Mouse (Mus musculus) left cerebral cortex, postnatal 14 days (tissue): ENCODE results near the gene Cdc42se2. TPM values are rescaled to one million over a fixed set of nuclear protein-coding genes. Genes with fewer than 3 reads are reported as not detected.

Experiments used
- DNase-seq, 2 experiments: peaks; one replicate each; pipeline ENCODE4 v3.0.0; 2021 to 2022; ENCODE audit warnings: low spot score in 2 of 2, mixed read lengths in 1 of 2
- intact Hi-C: fragments of 180-260 bp; cut with DNase I; formaldehyde crosslinking; loops from one replicate; pipeline ENCODE4 v1.15.1; 2025
- long read RNA-seq, 2 experiments: library from polyadenylated mRNA; stranded (forward); transcript quantifications; one replicate each; pipeline ENCODE4 v2.0.0; 2021
- total RNA-seq, 2 experiments: library from RNA; stranded (reverse); gene quantifications; 2 replicates each; pipeline ENCODE4 v1.2.3; 2021

Gene Cdc42se2
- total RNA-seq = 100 to 1,000 TPM; 175 to 185 TPM
- long read RNA-seq, experiment 1, transcript Cdc42se2-201 (6 exons, 3,069 nt) = major isoform, 299 of 411 reads
- long read RNA-seq, experiment 1, partial matches to known transcripts = 4 of 411 reads
- long read RNA-seq, experiment 1, other reads (novel, unspliced or antisense) = 108 of 411 reads
- long read RNA-seq, experiment 2, transcript Cdc42se2-201 (6 exons, 3,069 nt) = major isoform, 274 of 362 reads
- long read RNA-seq, experiment 2, partial matches to known transcripts = 19 of 362 reads
- long read RNA-seq, experiment 2, other reads (novel, unspliced or antisense) = 67 of 362 reads

GRCm38 (mm10) chr11:54787488-54788474 is at the start of gene Cdc42se2:
Gene Cdc42se2 (minus strand): TSS chr11:54787675.
- intact Hi-C loops = loop anchor here (1.0 kb wide), 1 partner anchor 73 kb away; the partner anchor contains the start of gene Lyrm7
- peak; percentile 96 to 97 for DNase-seq

GRCm38 (mm10) chr11:54836106-54836505 is 48.6 kb upstream of the Cdc42se2 start:
- DNase-seq = peak in 1 of 2 experiments; percentile 57
- intact Hi-C loops = no loop called here

DNA sequence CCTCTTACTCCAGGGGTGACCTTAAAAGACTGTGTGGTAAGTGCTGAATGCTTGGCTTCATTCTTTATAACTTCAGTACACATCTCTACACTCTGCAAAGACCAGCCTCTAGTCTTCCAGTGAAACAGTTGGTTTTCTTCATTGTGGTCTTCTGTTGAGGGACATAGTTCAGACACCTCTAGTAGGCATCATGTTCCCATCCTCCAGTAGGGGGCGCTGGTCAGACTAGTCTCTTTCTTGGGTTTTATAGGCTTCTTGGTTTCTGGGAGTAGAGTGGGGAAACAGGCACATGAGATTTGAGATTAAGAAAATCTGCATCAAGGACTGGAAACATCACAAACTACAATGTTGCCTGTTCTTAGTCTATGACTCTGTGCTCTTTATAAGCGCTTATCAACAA is 47.1 kb upstream of the Cdc42se2 start:
- no peak for DNase-seq
- intact Hi-C loops = no loop called here

GRCm38 (mm10) chr11:54833833-54834232 is 46.4 kb upstream of the Cdc42se2 start:
- DNase-seq = peak; percentile 65 to 88
- intact Hi-C loops = no loop called here

DNA sequence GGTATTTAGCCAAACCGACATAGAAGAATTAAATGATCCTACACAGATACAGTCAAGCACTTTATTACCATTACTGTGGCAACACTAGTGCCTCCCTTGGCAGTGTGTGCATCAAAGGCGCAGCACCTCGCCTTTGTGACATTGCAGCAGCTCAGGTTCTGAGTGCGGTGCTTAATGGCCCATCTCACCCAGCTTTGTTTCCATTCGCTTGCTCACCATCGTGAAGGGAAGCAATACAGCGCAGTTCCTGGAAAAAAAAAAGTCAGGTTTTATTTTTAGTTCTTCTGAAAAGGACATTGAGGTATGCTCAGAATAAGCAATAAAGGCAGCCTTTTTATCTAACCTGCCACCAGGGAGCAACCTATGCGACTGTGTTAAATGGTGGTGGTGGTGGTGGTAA is 39.3 kb upstream of the Cdc42se2 start:
- DNase-seq = no peak
- intact Hi-C loops = no loop called here

DNA sequence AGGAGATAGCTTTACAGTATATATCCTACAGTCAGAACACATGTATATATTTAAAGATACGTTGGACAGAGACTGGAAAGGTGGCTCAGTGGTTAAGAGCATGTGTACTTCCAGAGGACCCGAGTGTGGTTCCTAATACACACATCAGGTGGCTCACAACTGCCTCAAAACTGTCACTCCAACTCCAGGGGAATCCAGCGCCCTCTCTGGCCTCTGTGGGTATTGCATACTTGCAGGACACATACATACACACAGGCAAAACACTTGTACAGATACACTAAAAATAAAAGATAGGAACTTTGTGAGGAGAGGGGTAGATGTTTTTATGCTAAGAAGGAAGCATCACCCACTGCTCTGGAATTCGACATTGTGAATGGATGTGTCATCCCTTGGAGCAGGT is 38.3 kb upstream of the Cdc42se2 start:
- intact Hi-C loops = no loop called here
- no peak for DNase-seq

GRCm38 (mm10) chr11:54823467-54823866 is 36.0 kb upstream of the Cdc42se2 start:
- intact Hi-C loops = no loop called here
- DNase-seq = peak; percentile 39 to 73

GRCm38 (mm10) chr11:54819489-54819888 is 32.0 kb upstream of the Cdc42se2 start:
- intact Hi-C loops = no loop called here

DNA sequence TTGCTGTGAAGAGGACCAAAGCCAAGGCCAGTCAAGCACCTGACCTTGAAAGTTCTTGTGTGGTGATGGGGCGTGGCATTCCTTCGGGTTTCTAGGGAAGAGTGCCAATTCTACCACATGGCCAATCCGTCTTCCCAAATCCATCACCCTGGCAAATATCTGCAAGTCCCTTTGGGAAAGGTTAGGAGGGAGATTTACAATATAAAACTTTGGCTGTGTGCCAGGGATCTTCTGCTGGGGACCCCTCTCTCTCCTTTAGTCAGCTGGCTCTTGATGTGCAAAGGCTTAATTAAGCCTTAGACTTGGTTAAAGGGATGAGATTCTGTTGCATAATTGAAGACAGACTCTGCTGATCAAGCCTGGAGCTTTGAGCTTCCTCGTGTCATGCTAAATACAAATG is 30.0 kb upstream of the Cdc42se2 start:
- intact Hi-C loops = no loop called here
- DNase-seq = no peak

More at GRCm38 (mm10) chr11:54819489-54819888, 32.0 kb upstream of the Cdc42se2 start:
- DNase-seq = no peak

DNA sequence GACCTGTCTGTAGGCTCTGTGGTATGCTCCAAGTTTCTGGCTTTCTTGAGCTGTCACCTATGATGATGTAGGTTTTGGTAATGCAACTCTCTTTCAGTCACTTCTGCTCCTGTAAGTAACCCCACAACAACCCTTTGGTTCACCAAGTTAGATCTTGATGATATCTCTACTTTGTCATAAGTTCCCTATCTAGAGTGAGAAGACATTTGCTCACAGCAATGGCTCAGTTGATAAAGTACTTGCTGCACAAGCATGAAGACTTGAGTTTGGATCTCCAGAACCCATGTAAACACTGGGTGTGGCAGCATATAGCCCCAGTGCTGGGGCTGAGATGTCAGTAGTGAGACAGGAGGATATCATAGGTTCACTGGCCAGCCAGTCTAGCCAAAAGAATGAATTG is 28.2 kb upstream of the Cdc42se2 start:
- no peak for DNase-seq

DNA sequence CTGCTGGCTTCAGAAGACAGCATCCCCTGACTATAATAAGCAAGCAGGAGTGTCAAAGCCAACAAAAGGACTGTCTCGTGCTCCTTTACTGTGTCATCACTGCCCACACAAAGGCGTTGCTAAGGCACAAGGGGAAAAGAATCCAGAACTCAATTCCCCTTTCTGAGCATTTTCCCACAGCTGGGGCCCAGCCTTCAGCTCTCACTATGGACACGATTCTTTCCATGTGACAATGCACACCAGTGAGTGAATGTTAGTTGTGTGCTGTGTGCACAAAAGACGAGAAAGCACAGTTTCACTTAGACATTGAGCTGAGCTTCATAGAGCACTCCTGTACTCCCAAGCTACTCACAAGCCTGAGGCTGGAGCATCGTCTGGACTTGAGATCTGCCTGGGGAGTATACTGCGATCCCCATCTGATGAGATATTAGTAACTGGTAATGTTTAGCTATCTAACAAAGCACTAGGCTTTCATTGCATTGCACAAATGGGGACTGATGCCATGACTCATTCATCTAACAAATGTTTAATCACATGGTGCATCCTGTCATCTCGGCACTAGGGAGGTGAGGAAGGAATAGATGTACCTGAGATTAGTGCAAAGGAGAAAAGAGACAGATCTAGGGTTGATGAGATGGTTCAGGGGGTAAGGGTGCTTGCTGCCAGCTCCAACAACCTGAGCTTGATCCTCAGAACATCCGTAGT is 25.5 kb upstream of the Cdc42se2 start:
- peak; percentile 64 to 90 for DNase-seq
- intact Hi-C loops = no loop called here

More for the DNA sequence above, 28.2 kb upstream of the Cdc42se2 start:
- intact Hi-C loops = no loop called here

- intact Hi-C loops = no loop called here
Measured at GRCm38 (mm10) chr11:54812314-54812713, 24.8 kb upstream of the Cdc42se2 start.

DNA sequence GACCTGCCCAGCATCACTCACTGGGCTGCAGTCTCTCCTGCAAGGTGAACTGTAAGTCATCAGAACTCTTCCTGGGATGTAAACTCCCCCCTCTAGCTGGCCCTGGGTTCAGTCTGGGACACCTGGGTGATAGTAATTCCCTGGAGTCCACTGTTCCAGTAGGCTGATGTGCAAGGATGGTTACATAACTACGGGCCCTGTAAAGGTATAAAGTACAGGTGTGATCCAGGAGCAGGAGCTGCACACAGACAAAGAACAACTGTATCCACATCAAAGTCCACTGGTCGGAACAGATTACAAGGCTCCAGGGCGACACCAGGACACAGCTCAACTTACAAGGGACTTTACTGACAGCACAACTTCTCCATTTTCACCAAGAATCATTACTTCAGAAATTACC is 23.6 kb upstream of the Cdc42se2 start:
- DNase-seq = no peak
- intact Hi-C loops = no loop called here

More at GRCm38 (mm10) chr11:54812314-54812713, 24.8 kb upstream of the Cdc42se2 start:
- DNase-seq = no peak

GRCm38 (mm10) chr11:54809582-54809981 is 22.1 kb upstream of the Cdc42se2 start:
- DNase-seq = no peak
- intact Hi-C loops = no loop called here

- no peak for DNase-seq
- intact Hi-C loops = no loop called here
Measured at GRCm38 (mm10) chr11:54808177-54808576, 20.7 kb upstream of the Cdc42se2 start.

GRCm38 (mm10) chr11:54807669-54808068 is 20.2 kb upstream of the Cdc42se2 start:
- intact Hi-C loops = no loop called here
- DNase-seq = no peak

DNA sequence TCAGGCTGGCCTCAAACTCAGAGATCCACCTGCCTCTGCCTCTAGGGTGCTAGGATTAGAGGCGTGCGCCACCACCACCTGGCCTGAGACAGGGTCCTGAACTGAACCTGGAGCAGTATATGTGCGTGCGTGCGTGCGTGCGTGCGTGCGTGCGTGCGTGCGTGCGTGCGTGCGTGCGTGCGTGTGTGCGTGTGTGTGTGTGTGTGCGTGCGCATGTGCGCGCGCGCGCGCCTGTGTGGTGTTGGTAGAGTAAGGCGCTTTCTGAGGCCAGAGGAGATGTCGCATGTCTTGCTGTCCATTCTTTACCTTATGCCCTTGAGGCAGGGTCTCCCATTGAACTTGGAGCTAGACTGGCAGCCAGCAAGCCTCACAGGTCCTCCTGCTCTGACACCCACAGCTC is 19.4 kb upstream of the Cdc42se2 start:
- intact Hi-C loops = no loop called here
- no peak for DNase-seq

GRCm38 (mm10) chr11:54805196-54805595 is 17.7 kb upstream of the Cdc42se2 start:
- peak; percentile 90 to 95 for DNase-seq
- intact Hi-C loops = no loop called here

DNA sequence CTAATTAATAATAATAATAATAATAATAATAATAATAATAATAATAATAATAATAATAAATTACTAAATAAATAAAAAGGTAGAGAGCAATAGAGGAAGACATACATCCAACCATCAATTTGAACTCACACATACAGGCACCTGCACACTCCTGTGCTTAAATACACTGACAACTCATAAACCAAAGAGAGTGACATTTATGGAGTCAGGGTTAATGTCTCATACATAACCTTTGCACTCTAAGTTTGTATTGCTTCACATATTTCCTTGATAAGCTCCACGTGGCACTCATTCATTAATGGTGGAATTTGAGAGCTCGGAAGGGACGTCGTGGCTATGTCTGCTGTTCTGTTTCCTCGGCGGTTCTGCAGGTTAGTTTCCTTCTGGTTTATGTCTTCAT is 15.1 kb upstream of the Cdc42se2 start:
- intact Hi-C loops = no loop called here
- no peak for DNase-seq
